Mouse (Mus musculus): ENCODE measurements at regions not wholly inside any gene's neighbourhood (a gene's known extent, or its start where the extent isn't known, plus 50 kb on each side); places are given as distances from the start of the nearest gene placed in this dataset.

DNA sequence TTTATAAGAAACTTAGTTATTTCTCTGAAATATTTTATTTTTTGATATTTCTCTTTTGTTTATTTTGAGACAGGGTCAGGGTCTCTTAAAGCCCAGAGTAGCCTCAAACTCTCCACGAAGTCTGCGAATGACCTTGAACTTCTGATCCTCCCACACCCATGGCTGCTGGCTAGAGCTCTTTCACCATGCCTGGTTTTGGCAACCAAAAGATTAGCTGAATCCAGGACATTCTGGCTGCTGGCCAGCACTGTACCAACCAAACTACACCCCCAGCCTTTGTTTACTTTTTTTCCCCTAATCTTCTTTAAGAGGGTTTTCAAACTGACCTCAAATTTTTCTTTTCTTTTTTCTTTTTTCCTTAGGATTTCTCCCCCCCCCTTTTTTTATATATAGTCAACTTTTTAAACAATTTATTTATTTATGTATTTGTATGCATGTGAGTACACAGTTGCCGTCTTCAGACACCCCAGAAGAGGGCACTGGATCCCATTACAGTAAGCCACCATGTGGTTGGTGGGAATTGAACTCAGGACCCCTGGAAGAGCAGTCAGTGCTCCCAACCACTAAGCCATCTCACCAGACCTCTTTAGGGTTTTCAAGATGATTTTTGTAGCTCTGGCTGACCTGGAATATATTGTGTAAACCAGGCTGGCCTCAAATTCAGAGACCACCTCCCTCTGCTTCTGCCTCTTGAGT is 63.4 kb upstream of the Jade1 start:
- Histone ChIP-seq H3K4me3 (replicated peaks) (no peak overlapping the region), H3K4me1 (no peaks in the 10 kb centered on the region), H3K27me3 (no peaks in the 10 kb centered on the region), H3K36me3 (no peaks in the 10 kb centered on the region), H3K4me2 (replicated peaks) (no peak overlapping the region), H3K27ac (replicated peaks) (no peak overlapping the region), H3K9me3 (replicated peaks) (no peaks in the 10 kb centered on the region), H3K9ac (no peak overlapping the region)
- WGBS, result 81% methylated on average over 3 of the region's 3 CpGs
- no peak for ATAC-seq (ENCODE audit: insufficient number of reproducible peaks, low FRiP score, low TSS enrichment, low read depth)

- 89% methylated on average over 4 of the region's 4 CpGs for WGBS
- Histone ChIP-seq H3K27me3 (no peaks in the 10 kb centered on the region), H3K4me1 (no peaks in the 10 kb centered on the region), H3K27ac (replicated peaks) (no peak overlapping the region), H3K9me3 (replicated peaks) (no peaks in the 10 kb centered on the region), H3K9ac (no peak overlapping the region), H3K4me2 (replicated peaks) (no peak overlapping the region), H3K36me3 (no peaks in the 10 kb centered on the region), H3K4me3 (replicated peaks) (no peak overlapping the region)
- ATAC-seq (ENCODE audit: insufficient number of reproducible peaks, low FRiP score, low TSS enrichment, low read depth), result no peak
Measured at GRCm38 (mm10) chr3:41491185-41491584, 64.3 kb upstream of the Jade1 start.

- H3K36me3 ChIP-seq, result no peaks in the 10 kb centered on the region
- no peak for ATAC-seq (ENCODE audit: insufficient number of reproducible peaks, low FRiP score, low TSS enrichment, low read depth)
- H3K27me3 ChIP-seq, result no peaks in the 10 kb centered on the region
- H3K4me2 ChIP-seq (replicated peaks), result no peak overlapping the region
- H3K4me3 ChIP-seq (replicated peaks), result no peak overlapping the region
- no peak overlapping the region for H3K9ac ChIP-seq
- H3K27ac ChIP-seq (replicated peaks), result no peak overlapping the region
- no peaks in the 10 kb centered on the region for H3K9me3 ChIP-seq (replicated peaks)
- no peaks in the 10 kb centered on the region for H3K4me1 ChIP-seq
Measured at GRCm38 (mm10) chr3:41489998-41490397, 65.5 kb upstream of the Jade1 start.

- H3K27ac ChIP-seq (replicated peaks), result no peak overlapping the region
- no peaks in the 10 kb centered on the region for H3K4me1 ChIP-seq
- no peak overlapping the region for H3K4me2 ChIP-seq (replicated peaks)
- H3K36me3 ChIP-seq, result no peaks in the 10 kb centered on the region
- WGBS, result 73% methylated on average over 3 of the region's 3 CpGs
- no peak overlapping the region for H3K9ac ChIP-seq
- no peaks in the 10 kb centered on the region for H3K27me3 ChIP-seq
- H3K4me3 ChIP-seq (replicated peaks), result no peak overlapping the region
- H3K9me3 ChIP-seq (replicated peaks), result no peaks in the 10 kb centered on the region
- no peak for ATAC-seq (ENCODE audit: insufficient number of reproducible peaks, low FRiP score, low TSS enrichment, low read depth)
Measured at GRCm38 (mm10) chr3:41489571-41489970, 66.0 kb upstream of the Jade1 start.

GRCm38 (mm10) chr3:41488229-41488774 is 67.2 kb upstream of the Jade1 start:
- Histone ChIP-seq H3K9me3 (replicated peaks) (no peaks in the 10 kb centered on the region), H3K27me3 (no peaks in the 10 kb centered on the region), H3K36me3 (no peaks in the 10 kb centered on the region), H3K9ac (no peak overlapping the region), H3K4me3 (replicated peaks) (no peak overlapping the region), H3K4me2 (replicated peaks) (no peak overlapping the region), H3K4me1 (no peaks in the 10 kb centered on the region), H3K27ac (replicated peaks) (no peak overlapping the region)
- WGBS, result 48% methylated on average over 1 of the region's 1 CpGs
- no peak for ATAC-seq (ENCODE audit: insufficient number of reproducible peaks, low FRiP score, low TSS enrichment, low read depth)

DNA sequence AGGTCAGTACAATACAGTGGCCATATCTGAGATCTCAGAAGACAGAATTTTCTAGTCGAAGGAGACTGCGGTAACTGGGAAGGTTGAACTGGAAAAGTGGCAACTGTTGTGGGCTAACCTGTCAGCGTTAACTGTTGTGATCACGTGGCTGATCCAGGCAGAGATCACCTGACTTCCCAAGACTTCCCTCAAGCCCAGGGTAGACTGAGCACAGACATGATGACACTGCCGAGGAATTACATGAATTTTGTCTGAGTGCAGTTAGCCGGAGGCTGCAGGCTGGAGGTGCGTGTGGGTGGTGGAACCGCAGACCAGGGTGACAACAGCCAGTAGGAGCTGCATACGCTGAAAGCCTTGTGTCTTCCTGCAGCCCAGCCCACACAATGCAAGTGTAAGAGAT is 70.6 kb upstream of the Jade1 start:
- Histone ChIP-seq H3K27me3 (no peaks in the 10 kb centered on the region), H3K36me3 (no peaks in the 10 kb centered on the region), H3K9me3 (replicated peaks) (no peaks in the 10 kb centered on the region), H3K4me1 (no peaks in the 10 kb centered on the region), H3K4me3 (replicated peaks) (no peak overlapping the region), H3K27ac (replicated peaks) (no peak overlapping the region), H3K9ac (no peak overlapping the region), H3K4me2 (replicated peaks) (no peak overlapping the region)
- 75% methylated on average over 9 of the region's 9 CpGs for WGBS
- ATAC-seq (ENCODE audit: insufficient number of reproducible peaks, low FRiP score, low TSS enrichment, low read depth), result no peak

DNA sequence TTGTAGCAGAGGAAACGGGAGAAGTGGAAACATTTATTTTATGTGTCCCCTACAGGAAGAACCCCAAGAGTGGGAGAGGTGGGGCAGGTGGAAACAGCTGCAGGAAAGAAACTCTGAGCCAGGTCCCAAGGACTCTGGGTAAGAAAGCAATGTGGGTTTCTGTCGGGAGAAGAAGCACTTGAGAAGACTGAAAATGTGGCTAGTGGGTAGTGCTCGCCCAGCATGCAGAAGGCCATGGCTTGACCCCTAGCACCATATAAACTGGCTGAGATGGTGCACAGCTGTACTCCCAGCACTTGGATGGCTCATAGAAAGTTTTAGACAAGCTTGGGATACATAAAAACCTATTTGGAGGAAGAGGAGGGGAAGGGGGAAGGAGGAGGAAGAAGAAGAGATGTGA is 71.9 kb upstream of the Jade1 start:
- 59% methylated on average over 3 of the region's 3 CpGs for WGBS
- ATAC-seq (ENCODE audit: insufficient number of reproducible peaks, low FRiP score, low TSS enrichment, low read depth), result no peak
- Histone ChIP-seq H3K4me1 (no peaks in the 10 kb centered on the region), H3K4me2 (replicated peaks) (no peak overlapping the region), H3K4me3 (replicated peaks) (no peak overlapping the region), H3K9ac (no peak overlapping the region), H3K27me3 (no peaks in the 10 kb centered on the region), H3K27ac (replicated peaks) (no peak overlapping the region), H3K36me3 (no peaks in the 10 kb centered on the region), H3K9me3 (replicated peaks) (no peaks in the 10 kb centered on the region)

DNA sequence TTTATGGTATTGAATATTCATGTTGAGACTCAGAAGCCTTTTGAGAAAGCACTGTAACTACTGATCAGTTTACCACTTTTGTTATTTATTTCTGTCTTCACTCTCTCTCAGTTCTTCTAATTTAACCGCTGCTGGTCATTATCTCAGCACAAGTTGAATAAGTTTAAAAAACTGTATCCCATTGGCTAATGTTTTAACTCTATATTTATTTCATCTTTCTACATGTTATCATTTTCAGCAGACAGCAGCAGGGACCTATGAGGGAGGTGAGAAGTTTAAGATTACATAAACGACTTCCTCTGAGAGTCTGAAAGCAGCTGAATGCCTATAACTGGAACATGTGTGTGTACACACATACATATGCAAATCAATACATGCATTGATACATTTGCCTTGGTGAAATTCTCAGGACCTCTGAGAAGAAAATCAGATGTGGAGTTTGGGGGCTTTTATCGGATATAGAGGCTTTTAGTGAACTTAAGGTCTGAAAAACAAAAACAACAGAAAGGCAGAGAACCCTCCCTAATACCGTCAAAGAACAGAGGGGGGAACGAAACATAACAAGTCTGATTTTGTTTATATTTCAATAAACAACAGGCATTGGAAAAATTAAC is 72.5 kb upstream of the Jade1 start:
- Histone ChIP-seq H3K9me3 (replicated peaks) (no peaks in the 10 kb centered on the region), H3K4me2 (replicated peaks) (no peak overlapping the region), H3K27ac (replicated peaks) (no peak overlapping the region), H3K4me3 (replicated peaks) (no peak overlapping the region), H3K27me3 (no peaks in the 10 kb centered on the region), H3K9ac (no peak overlapping the region), H3K4me1 (no peaks in the 10 kb centered on the region), H3K36me3 (no peaks in the 10 kb centered on the region)
- ATAC-seq (ENCODE audit: insufficient number of reproducible peaks, low FRiP score, low TSS enrichment, low read depth), result no peak
- WGBS, result 63% methylated on average over 5 of the region's 5 CpGs

- no peak overlapping the region for H3K9ac ChIP-seq
- H3K9me3 ChIP-seq (replicated peaks), result no peaks in the 10 kb centered on the region
- no peak overlapping the region for H3K4me2 ChIP-seq (replicated peaks)
- no peaks in the 10 kb centered on the region for H3K4me1 ChIP-seq
- H3K27me3 ChIP-seq, result no peaks in the 10 kb centered on the region
- ATAC-seq (ENCODE audit: insufficient number of reproducible peaks, low FRiP score, low TSS enrichment, low read depth), result no peak
- H3K4me3 ChIP-seq (replicated peaks), result no peak overlapping the region
- no peaks in the 10 kb centered on the region for H3K36me3 ChIP-seq
- no peak overlapping the region for H3K27ac ChIP-seq (replicated peaks)
- WGBS, result 79% methylated on average over 3 of the region's 3 CpGs
Measured at GRCm38 (mm10) chr3:41480186-41480585, 75.3 kb upstream of the Jade1 start.

DNA sequence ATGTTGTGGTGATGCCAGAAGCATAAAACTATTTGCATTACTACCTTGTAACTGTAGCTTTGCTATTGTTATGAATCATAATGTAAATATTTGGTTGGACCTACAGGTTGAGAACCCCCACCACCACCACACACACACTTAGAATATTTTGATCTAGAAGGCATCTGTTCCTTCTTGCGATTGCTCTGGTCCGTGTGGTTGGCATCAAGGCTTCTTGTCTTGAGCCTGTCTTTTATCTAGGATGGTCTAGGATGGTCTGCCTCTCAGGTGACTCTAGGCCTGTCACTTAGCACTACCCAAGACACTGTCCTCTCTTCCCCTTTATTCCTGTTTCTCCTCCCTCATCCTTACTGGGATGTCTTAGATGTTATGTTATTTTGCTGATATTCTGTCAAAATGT is 76.6 kb upstream of the Jade1 start:
- ATAC-seq (ENCODE audit: insufficient number of reproducible peaks, low FRiP score, low TSS enrichment, low read depth), result no peak
- Histone ChIP-seq H3K9me3 (replicated peaks) (no peaks in the 10 kb centered on the region), H3K4me3 (replicated peaks) (no peak overlapping the region), H3K27me3 (no peaks in the 10 kb centered on the region), H3K4me1 (no peaks in the 10 kb centered on the region), H3K9ac (no peak overlapping the region), H3K4me2 (replicated peaks) (no peak overlapping the region), H3K27ac (replicated peaks) (no peak overlapping the region), H3K36me3 (no peaks in the 10 kb centered on the region)
- WGBS, result 87% methylated on average over 2 of the region's 2 CpGs

- no peak for ATAC-seq (ENCODE audit: insufficient number of reproducible peaks, low FRiP score, low TSS enrichment, low read depth)
- H3K9ac ChIP-seq, result no peak overlapping the region
- H3K4me2 ChIP-seq (replicated peaks), result no peak overlapping the region
- no peak overlapping the region for H3K27ac ChIP-seq (replicated peaks)
- H3K36me3 ChIP-seq, result no peaks in the 10 kb centered on the region
- no peaks in the 10 kb centered on the region for H3K9me3 ChIP-seq (replicated peaks)
- H3K4me1 ChIP-seq, result no peaks in the 10 kb centered on the region
- no peaks in the 10 kb centered on the region for H3K27me3 ChIP-seq
- H3K4me3 ChIP-seq (replicated peaks), result no peak overlapping the region
- 91% methylated on average over 6 of the region's 6 CpGs for WGBS
Measured at GRCm38 (mm10) chr3:41476516-41476915, 79.0 kb upstream of the Jade1 start.

DNA sequence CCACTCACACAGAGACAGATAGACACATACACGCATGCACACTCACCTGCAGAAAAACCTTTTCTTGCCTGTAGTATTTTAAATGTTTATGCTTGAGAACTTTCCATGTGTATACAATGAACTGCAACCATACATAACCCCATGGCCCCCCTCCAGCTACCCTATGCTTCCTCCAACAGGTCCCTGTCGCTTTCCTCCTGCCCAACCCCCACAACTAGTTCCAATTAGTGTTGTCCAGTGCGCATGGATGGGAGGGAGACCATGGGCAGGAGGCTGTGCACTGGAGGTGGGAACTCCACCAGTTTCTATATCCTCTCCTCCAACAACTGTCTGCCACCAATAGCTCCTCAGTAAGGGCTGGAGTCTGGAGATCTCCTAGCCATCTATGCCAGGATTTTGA is 82.9 kb upstream of the Jade1 start:
- H3K9me3 ChIP-seq (replicated peaks), result no peaks in the 10 kb centered on the region
- no peak overlapping the region for H3K27ac ChIP-seq (replicated peaks)
- H3K36me3 ChIP-seq, result no peaks in the 10 kb centered on the region
- H3K9ac ChIP-seq, result no peak overlapping the region
- no peaks in the 10 kb centered on the region for H3K4me1 ChIP-seq
- H3K4me3 ChIP-seq (replicated peaks), result no peak overlapping the region
- no peaks in the 10 kb centered on the region for H3K27me3 ChIP-seq
- WGBS, result 89% methylated on average over 3 of the region's 3 CpGs
- no peak for ATAC-seq (ENCODE audit: insufficient number of reproducible peaks, low FRiP score, low TSS enrichment, low read depth)
- H3K4me2 ChIP-seq (replicated peaks), result no peak overlapping the region
